ENCODE assay signal across 11 mouse cellular contexts in genomic region chr3:51713233-51713632, GRCm38 (mm10). TPM values are rescaled to one million over a fixed set of nuclear protein-coding genes. Genes with fewer than 3 reads are reported as not detected.
DNase-seq lines count a peak whose midpoint lies in the region; ATAC-seq lines count a peak whose summit lies in the region.
"Had no signal": no experiment of that assay in that cellular context is flagged by ENCODE, and none has a peak within 500 bp of the region (broad histone marks: within the 10 kb centered on the region; RNA-seq: fewer than 3 reads in every experiment).

No protein-coding gene starts in this region.

- ATAC-seq in heart, embryonic 14.5 days (ENCODE audit: insufficient number of reproducible peaks, insufficient read depth, low FRiP score, low read depth) = no peak
- no peak for ATAC-seq in lung, embryonic 16.5 days (ENCODE audit: low read depth)
- ATAC-seq in embryonic facial prominence, embryonic 14.5 days (ENCODE audit: low read depth) = no peak
- ATAC-seq in midbrain, embryonic 13.5 days = no peak
- ATAC-seq: CD4-positive, CD25-positive, alpha-beta regulatory T cell, adult 4 months; intestine, postnatal 0 days had no signal

- peaks cover 20 to 38% of the 10 kb centered on the region in 2 experiments for H3K4me1 ChIP-seq in heart, embryonic 14.5 days (ENCODE audit: control insufficient read depth in 2 of 2, insufficient read depth in 2 of 2, low read length in 2 of 2)
- H3K4me1 ChIP-seq in lung, embryonic 16.5 days (replicated peaks; ENCODE audit: control insufficient read depth, insufficient read depth, low read length) = peaks cover 31% of the 10 kb centered on the region
- peaks cover 17% of the 10 kb centered on the region for H3K4me1 ChIP-seq in embryonic facial prominence, embryonic 14.5 days (ENCODE audit: control insufficient read depth, insufficient read depth, low read length)
- peaks cover 12% of the 10 kb centered on the region for H3K4me1 ChIP-seq in midbrain, embryonic 13.5 days (replicated peaks)

- no peaks in the 10 kb centered on the region for H3K36me3 ChIP-seq in heart, embryonic 14.5 days (ENCODE audit: control insufficient read depth, insufficient read depth, low read length)
- no peaks in the 10 kb centered on the region for H3K36me3 ChIP-seq in lung, embryonic 16.5 days (ENCODE audit: control insufficient read depth, insufficient read depth, low read length)
- H3K36me3 ChIP-seq in embryonic facial prominence, embryonic 14.5 days (ENCODE audit: control insufficient read depth, insufficient read depth, low read length) = no peaks in the 10 kb centered on the region
- no peaks in the 10 kb centered on the region for H3K36me3 ChIP-seq in midbrain, embryonic 13.5 days

- peak overlapping the region; percentile 55; the same call in 1 of the 2 replicates for H3K9ac ChIP-seq in heart, embryonic 14.5 days (ENCODE audit: low read length)
- peak overlapping the region; percentile 40 for H3K9ac ChIP-seq in lung, embryonic 16.5 days (ENCODE audit: low read length)
- 0 out of 2 replicates have a peak overlapping the region, but pooled peaks have one; percentile 28 for H3K9ac ChIP-seq in embryonic facial prominence, embryonic 14.5 days (ENCODE audit: low read depth, low read length)
- H3K9ac ChIP-seq in midbrain, embryonic 13.5 days (replicated peaks) = no peak overlapping the region; the same call in 1 of the 2 replicates

- no peaks in the 10 kb centered on the region for H3K27me3 ChIP-seq in heart, embryonic 14.5 days (ENCODE audit: control insufficient read depth, insufficient read depth, low read length)
- H3K27me3 ChIP-seq in lung, embryonic 16.5 days (ENCODE audit: control insufficient read depth, insufficient read depth, low read depth, low read length) = no peaks in the 10 kb centered on the region
- H3K27me3 ChIP-seq in embryonic facial prominence, embryonic 14.5 days (replicated peaks; ENCODE audit: control insufficient read depth, insufficient read depth, low read length) = no peaks in the 10 kb centered on the region
- H3K27me3 ChIP-seq in midbrain, embryonic 13.5 days = no peaks in the 10 kb centered on the region

- 15% methylated on average over 8 of the region's 8 CpGs for WGBS in heart, embryonic 14.5 days
- 10% methylated on average over 8 of the region's 8 CpGs for WGBS in lung, embryonic 16.5 days
- WGBS in embryonic facial prominence, embryonic 14.5 days = 8% methylated on average over 8 of the region's 8 CpGs
- WGBS in midbrain, embryonic 13.5 days = 14% methylated on average over 8 of the region's 8 CpGs

- DNase-seq in heart, adult 11 months = no peak
- no peak for DNase-seq in lung, postnatal 25 days (ENCODE audit: low spot score)
- DNase-seq in embryonic facial prominence, embryonic 14.5 days (ENCODE audit: low spot score) = peak; percentile 55
- no peak for DNase-seq in left cerebral cortex, adult 18-20 months (ENCODE audit: low spot score in 2 of 2)
- no peak for DNase-seq in cerebellum, postnatal 36 days
- DNase-seq: thymus, postnatal 36 days had no signal

- H3K9me3 ChIP-seq in heart, embryonic 14.5 days (ENCODE audit: control insufficient read depth, low read length) = no peaks in the 10 kb centered on the region
- no peaks in the 10 kb centered on the region for H3K9me3 ChIP-seq in lung, embryonic 16.5 days (ENCODE audit: control insufficient read depth, low read length)
- H3K9me3 ChIP-seq in embryonic facial prominence, embryonic 14.5 days (ENCODE audit: control insufficient read depth, low read length) = no peaks in the 10 kb centered on the region
- no peaks in the 10 kb centered on the region for H3K9me3 ChIP-seq in midbrain, embryonic 13.5 days

- H3K4me2 ChIP-seq in heart, embryonic 14.5 days (ENCODE audit: low read length) = peak overlapping the region; percentile 35
- H3K4me2 ChIP-seq in lung, embryonic 16.5 days (ENCODE audit: low read depth, low read length) = no peak overlapping the region; the same call in 1 of the 2 replicates
- H3K4me2 ChIP-seq in embryonic facial prominence, embryonic 14.5 days (ENCODE audit: low read depth, low read length) = no peak overlapping the region
- H3K4me2 ChIP-seq in midbrain, embryonic 13.5 days (replicated peaks) = no peak overlapping the region

- peak overlapping the region in 1 of 2 experiments; percentile 47; a peak in 1 of 4 replicates for H3K27ac ChIP-seq in heart, embryonic 14.5 days (replicated peaks in 1 of 2; ENCODE audit: control insufficient read depth in 1 of 2, insufficient read depth in 1 of 2, low read depth in 2 of 2, low read length in 2 of 2)
- H3K27ac ChIP-seq in lung, embryonic 16.5 days (ENCODE audit: low read length) = peak overlapping the region; percentile 67
- H3K27ac ChIP-seq in embryonic facial prominence, embryonic 14.5 days (replicated peaks; ENCODE audit: low read depth, low read length) = no peak overlapping the region
- H3K27ac ChIP-seq in midbrain, embryonic 13.5 days = 0 out of 2 replicates have a peak overlapping the region, but pooled peaks have one; percentile 36

- H3K4me3 ChIP-seq in heart, embryonic 14.5 days (ENCODE audit: control insufficient read depth in 1 of 2, insufficient read depth in 1 of 2, low read depth in 1 of 2, low read length in 2 of 2) = no peak overlapping the region
- no peak overlapping the region for H3K4me3 ChIP-seq in lung, embryonic 16.5 days (ENCODE audit: low read length)
- H3K4me3 ChIP-seq in embryonic facial prominence, embryonic 14.5 days (ENCODE audit: low read depth, low read length) = no peak overlapping the region
- H3K4me3 ChIP-seq in midbrain, embryonic 13.5 days (replicated peaks) = no peak overlapping the region

RNA-seq across cellular contexts. Expression of gene Mgst2, which starts 53.1 kb away (rescaled TPM):
- 3.0 and 5.1 TPM in 2 replicates for polyA plus RNA-seq in heart, embryonic 14.5 days (2014; fragmentation: Nextera tagmentation; extraction: Ambion mirVana)
- 5.4 and 6.9 TPM in 2 replicates for polyA plus RNA-seq in lung, embryonic 16.5 days (2015; fragmentation: Nextera tagmentation; extraction: Ambion mirVana)
- polyA plus RNA-seq in embryonic facial prominence, embryonic 14.5 days (2014; fragmentation: Nextera tagmentation; extraction: Ambion mirVana) = 4.1 and 6.6 TPM in 2 replicates
- polyA plus RNA-seq in midbrain, embryonic 13.5 days (2015; fragmentation: Nextera tagmentation; extraction: Ambion mirVana) = 0.44 and 1.1 TPM in 2 replicates
- not detected for total RNA-seq in left cerebral cortex, adult 18-20 months (2021)
